Mouse (Mus musculus) heart, postnatal 36 days (tissue): ENCODE results near the gene Lrtm1. TPM values are rescaled to one million over a fixed set of nuclear protein-coding genes. Genes with fewer than 3 reads are reported as not detected.
A peak's percentile ranks its signal among the peaks of the same experiment; 100 is the strongest.

ENCODE experiments used
- DNase-seq, 2 experiments: peaks; one replicate each; pipeline ENCODE4 v3.0.0; 2021 to 2022
- intact Hi-C: fragments of 180-260 bp; cut with DNase I; formaldehyde crosslinking; loops from one replicate; pipeline ENCODE4 v1.15.1; 2025
- total RNA-seq, 2 experiments: library from RNA; stranded (reverse); gene quantifications; 2 replicates each; pipeline ENCODE4 v1.2.3; 2021

Lrtm1 gene
- 100 to 1,000 TPM; 165 to 198 TPM for total RNA-seq

GRCm38 (mm10) chr14:29017883-29018282 lies at the start of gene Lrtm1:
TSS of gene Lrtm1 (plus strand) at chr14:29018208.
- intact Hi-C loops, result no loop called here
- DNase-seq, result peak in 1 of 2 experiments; percentile 32

- intact Hi-C loops, result no loop called here
- DNase-seq, result no peak
Measured at GRCm38 (mm10) chr14:28969247-28969646, 48.8 kb upstream of the Lrtm1 start.

- DNase-seq, result no peak
- intact Hi-C loops, result no loop called here
Measured at GRCm38 (mm10) chr14:28972620-28973019, 45.4 kb upstream of the Lrtm1 start.

- intact Hi-C loops, result no loop called here
- DNase-seq, result no peak
Measured at GRCm38 (mm10) chr14:28979230-28979629, 38.8 kb upstream of the Lrtm1 start.

- no peak for DNase-seq
- intact Hi-C loops, result no loop called here
Measured at GRCm38 (mm10) chr14:28980482-28980881, 37.5 kb upstream of the Lrtm1 start.

- intact Hi-C loops, result no loop called here
- DNase-seq, result no peak
Measured at GRCm38 (mm10) chr14:28984276-28984675, 33.7 kb upstream of the Lrtm1 start.

GRCm38 (mm10) chr14:28988211-28988900 lies 29.7 kb upstream of the Lrtm1 start:
- DNase-seq, result no peak
- intact Hi-C loops, result no loop called here

- no peak for DNase-seq
- intact Hi-C loops, result no loop called here
Measured at GRCm38 (mm10) chr14:28996569-28996968, 21.4 kb upstream of the Lrtm1 start.

GRCm38 (mm10) chr14:29005228-29005840 lies 12.7 kb upstream of the Lrtm1 start:
- intact Hi-C loops, result no loop called here
- no peak for DNase-seq

GRCm38 (mm10) chr14:29009644-29010043 lies 8.4 kb upstream of the Lrtm1 start:
- intact Hi-C loops, result no loop called here
- DNase-seq, result no peak

GRCm38 (mm10) chr14:29013161-29013560 lies 4.8 kb upstream of the Lrtm1 start:
- intact Hi-C loops, result no loop called here
- no peak for DNase-seq

- intact Hi-C loops, result no loop called here
- no peak for DNase-seq
Measured at GRCm38 (mm10) chr14:29014680-29015079, 3.3 kb upstream of the Lrtm1 start.

GRCm38 (mm10) chr14:29015896-29016295 lies 2.1 kb upstream of the Lrtm1 start:
- intact Hi-C loops, result no loop called here
- DNase-seq, result no peak

- intact Hi-C loops, result no loop called here
- no peak for DNase-seq
Measured at GRCm38 (mm10) chr14:29018316-29019000, 450 bp downstream of the Lrtm1 start.

- intact Hi-C loops, result no loop called here
- no peak for DNase-seq
Measured at GRCm38 (mm10) chr14:29021295-29021694, 3.3 kb downstream of the Lrtm1 start.

- DNase-seq, result peak in 1 of 2 experiments; percentile 43
- intact Hi-C loops, result no loop called here
Measured at GRCm38 (mm10) chr14:29023246-29023645, 5.2 kb downstream of the Lrtm1 start.

GRCm38 (mm10) chr14:29025335-29025734 lies 7.3 kb downstream of the Lrtm1 start:
- no peak for DNase-seq
- intact Hi-C loops, result no loop called here

- intact Hi-C loops, result no loop called here
- no peak for DNase-seq
Measured at GRCm38 (mm10) chr14:29027276-29027675, 9.3 kb downstream of the Lrtm1 start.

GRCm38 (mm10) chr14:29028391-29029106 lies 10.5 kb downstream of the Lrtm1 start:
- DNase-seq, result no peak
- intact Hi-C loops, result no loop called here

- intact Hi-C loops, result no loop called here
- no peak for DNase-seq
Measured at GRCm38 (mm10) chr14:29029107-29029469, 11.1 kb downstream of the Lrtm1 start.

- intact Hi-C loops, result no loop called here
- no peak for DNase-seq
Measured at GRCm38 (mm10) chr14:29029896-29030420, 11.9 kb downstream of the Lrtm1 start.
